Comparison of ENCODE assay signal across 12 mouse cellular contexts in genomic region chr3:66325486-66325951, GRCm38 (mm10). TPM values are rescaled to one million over a fixed set of nuclear protein-coding genes. Genes with fewer than 3 reads are reported as not detected.
A peak's percentile ranks its signal among the peaks of the same experiment; 100 is the strongest.
DNase-seq lines count a peak whose midpoint lies in the region; ATAC-seq lines count a peak whose summit lies in the region.
"Had no signal": no experiment of that assay in that cellular context is flagged by ENCODE, and none has a peak within 500 bp of the region (broad histone marks: within the 10 kb centered on the region; RNA-seq: fewer than 3 reads in every experiment).

No protein-coding gene starts in this region.

- no peaks in the 10 kb centered on the region for H3K27me3 ChIP-seq in hindbrain, embryonic 11.5 days (ENCODE audit: control insufficient read depth, insufficient read depth, low read length)
- no peaks in the 10 kb centered on the region for H3K27me3 ChIP-seq in midbrain, embryonic 16.5 days (ENCODE audit: control insufficient read depth, insufficient read depth, low read depth, low read length)
- H3K27me3 ChIP-seq: liver, embryonic 13.5 days had no signal

- no peaks in the 10 kb centered on the region for H3K36me3 ChIP-seq in hindbrain, embryonic 11.5 days (ENCODE audit: control insufficient read depth, insufficient read depth, low read length)
- no peaks in the 10 kb centered on the region for H3K36me3 ChIP-seq in midbrain, embryonic 16.5 days (ENCODE audit: control insufficient read depth, insufficient read depth, low read length)
- H3K36me3 ChIP-seq: liver, embryonic 13.5 days had no signal

- WGBS in hindbrain, embryonic 11.5 days, result 35% methylated on average over 5 of the region's 5 CpGs
- 13% methylated on average over 5 of the region's 5 CpGs for WGBS in midbrain, embryonic 16.5 days

- ATAC-seq in hindbrain, embryonic 11.5 days (ENCODE audit: low FRiP score), result peak; percentile 92
- peak; percentile 96 for ATAC-seq in midbrain, embryonic 16.5 days

- peak overlapping the region; percentile 86 for H3K27ac ChIP-seq in hindbrain, embryonic 11.5 days (ENCODE audit: low read depth, low read length)
- H3K27ac ChIP-seq in midbrain, embryonic 16.5 days (ENCODE audit: low read length), result peak overlapping the region; percentile 71
- H3K27ac ChIP-seq: liver, embryonic 13.5 days had no signal

- no peaks in the 10 kb centered on the region; the same call in 1 of the 2 replicates for H3K4me1 ChIP-seq in hindbrain, embryonic 11.5 days (replicated peaks; ENCODE audit: control insufficient read depth, insufficient read depth, low read length)
- peaks cover 13% of the 10 kb centered on the region; the same call in 1 of the 2 replicates for H3K4me1 ChIP-seq in midbrain, embryonic 16.5 days (ENCODE audit: control insufficient read depth, insufficient read depth, low read length)
- H3K4me1 ChIP-seq: liver, embryonic 13.5 days had no signal

- H3K4me3 ChIP-seq in hindbrain, embryonic 11.5 days (ENCODE audit: low read depth, low read length), result no peak overlapping the region
- H3K4me3 ChIP-seq in midbrain, embryonic 16.5 days (ENCODE audit: low read depth, low read length), result no peak overlapping the region
- H3K4me3 ChIP-seq: liver, embryonic 13.5 days had no signal

- peak; percentile 8 for DNase-seq in frontal cortex, postnatal 10 days (ENCODE audit: low spot score in 2 of 2)
- no peak for DNase-seq in frontal cortex, postnatal 25 days (ENCODE audit: low spot score in 2 of 2)
- peak; percentile 55 for DNase-seq in embryo, embryonic 11 days
- peak; percentile 67 for DNase-seq in hindbrain, embryonic 11.5 days (ENCODE audit: low spot score)
- no peak for DNase-seq in urinary bladder, postnatal 25 days (ENCODE audit: low spot score)
- no peak for DNase-seq in cerebellum, adult 18-20 months
- no peak for DNase-seq in urinary bladder, postnatal 10 days (ENCODE audit: low spot score)
- DNase-seq: cerebellum, adult 9-10 months; heart, adult 18-20 months; liver, embryonic 13.5 days had no signal

- 0 out of 2 replicates have a peak overlapping the region, but pooled peaks have one; percentile 7 for H3K4me2 ChIP-seq in hindbrain, embryonic 11.5 days (replicated peaks; ENCODE audit: low read depth, low read length)
- H3K4me2 ChIP-seq in midbrain, embryonic 16.5 days (ENCODE audit: low read length), result peak overlapping the region; percentile 16
- H3K4me2 ChIP-seq: liver, embryonic 13.5 days had no signal

- no peaks in the 10 kb centered on the region for H3K9me3 ChIP-seq in hindbrain, embryonic 11.5 days (ENCODE audit: control insufficient read depth, low read length)
- no peaks in the 10 kb centered on the region for H3K9me3 ChIP-seq in midbrain, embryonic 16.5 days (replicated peaks; ENCODE audit: control insufficient read depth, low read length, poor library complexity, severe bottlenecking)
- H3K9me3 ChIP-seq: liver, embryonic 13.5 days had no signal

- H3K9ac ChIP-seq in hindbrain, embryonic 11.5 days (ENCODE audit: low read depth, low read length), result no peak overlapping the region
- H3K9ac ChIP-seq in midbrain, embryonic 16.5 days (ENCODE audit: low read depth, low read length), result no peak overlapping the region
- H3K9ac ChIP-seq: liver, embryonic 13.5 days had no signal

RNA-seq across cellular contexts. Expression of gene Veph1, which starts 28.9 kb away (rescaled TPM):
- 17.2 and 26.2 TPM in 2 replicates for polyA plus RNA-seq in hindbrain, embryonic 11.5 days (2014; fragmentation: Nextera tagmentation; extraction: Ambion mirVana)
- 4.8 and 5.7 TPM in 2 replicates for polyA plus RNA-seq in midbrain, embryonic 16.5 days (2015; fragmentation: Nextera tagmentation; extraction: Ambion mirVana)
- polyA plus RNA-seq: large intestine, adult 2 months had no signal

Comparison
In these comparisons a context has a peak if more than half of its experiments do, and no peak if none do; other contexts are left out.
1. DNase-seq: peak in frontal cortex, postnatal 10 days (2 of 2), embryo, embryonic 11 days (single experiment) and hindbrain, embryonic 11.5 days (single experiment); none in frontal cortex, postnatal 25 days (0 of 2), urinary bladder, postnatal 25 days (single experiment), cerebellum, adult 18-20 months (0 of 2) and urinary bladder, postnatal 10 days (single experiment).